Mouse (Mus musculus): ENCODE data around the gene Wnt4. TPM values are rescaled to one million over a fixed set of nuclear protein-coding genes. Genes with fewer than 3 reads are reported as not detected.

Wnt4 gene
- polyA plus RNA-seq, 1 experiment from 2014 or later, result 2.7 TPM

DNA sequence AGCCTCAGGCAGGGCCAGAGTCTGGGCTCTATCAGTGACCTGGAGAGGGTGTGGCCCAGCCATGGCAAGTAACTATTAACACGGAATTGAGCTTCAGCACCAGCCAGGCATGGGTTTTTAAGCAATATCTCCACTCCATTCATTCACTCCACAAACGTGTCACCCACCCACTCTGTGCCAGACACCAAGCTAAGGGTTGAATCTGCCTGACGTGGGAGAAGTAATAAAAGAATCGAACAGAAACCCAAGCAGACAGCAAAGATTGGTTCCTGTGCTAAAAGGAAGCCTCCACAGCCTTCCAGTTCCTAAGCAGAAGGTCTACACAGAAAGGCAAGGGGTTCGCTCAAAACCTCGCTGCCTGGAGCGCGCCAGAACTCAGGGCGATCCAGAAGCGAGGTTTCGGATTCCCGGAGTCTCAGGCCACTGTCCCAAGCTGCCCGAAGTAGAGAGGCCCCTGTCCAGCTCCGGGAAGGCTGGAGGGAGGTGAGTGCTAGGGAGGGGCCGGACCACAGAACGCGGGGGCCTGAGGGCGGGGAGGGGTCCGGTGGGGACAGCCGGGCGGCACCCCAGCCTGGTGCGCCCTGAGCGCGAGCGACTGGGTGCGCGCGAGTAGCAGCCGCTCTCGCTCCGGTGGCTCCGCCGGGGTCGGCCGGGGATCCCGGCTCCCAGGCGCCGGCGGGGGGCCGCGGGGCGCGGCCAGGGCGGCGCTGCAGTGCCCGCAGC is 685 bp upstream of the Wnt4 start:
- Histone ChIP-seq H3K4me3 (ENCODE audit: low read depth, low read length) (peak overlapping the region; percentile 61), H3K27ac (ENCODE audit: low read length) (no peak overlapping the region), H3K9me3 (replicated peaks; ENCODE audit: control insufficient read depth, low read length, poor library complexity, severe bottlenecking) (no peaks in the 10 kb centered on the region), H3K4me2 (ENCODE audit: low read length) (peak overlapping the region; percentile 93), H3K27me3 (ENCODE audit: control insufficient read depth, insufficient read depth, low read depth, low read length) (peaks cover 24% of the 10 kb centered on the region), H3K9ac (ENCODE audit: low read depth, low read length) (peak overlapping the region; percentile 71), H3K36me3 (ENCODE audit: control insufficient read depth, insufficient read depth, low read length) (no peaks in the 10 kb centered on the region), H3K4me1 (ENCODE audit: control insufficient read depth, insufficient read depth, low read length) (peaks cover 22% of the 10 kb centered on the region)
- WGBS, result 2% methylated on average over 30 of the region's 46 CpGs
- no peak for ATAC-seq

DNA sequence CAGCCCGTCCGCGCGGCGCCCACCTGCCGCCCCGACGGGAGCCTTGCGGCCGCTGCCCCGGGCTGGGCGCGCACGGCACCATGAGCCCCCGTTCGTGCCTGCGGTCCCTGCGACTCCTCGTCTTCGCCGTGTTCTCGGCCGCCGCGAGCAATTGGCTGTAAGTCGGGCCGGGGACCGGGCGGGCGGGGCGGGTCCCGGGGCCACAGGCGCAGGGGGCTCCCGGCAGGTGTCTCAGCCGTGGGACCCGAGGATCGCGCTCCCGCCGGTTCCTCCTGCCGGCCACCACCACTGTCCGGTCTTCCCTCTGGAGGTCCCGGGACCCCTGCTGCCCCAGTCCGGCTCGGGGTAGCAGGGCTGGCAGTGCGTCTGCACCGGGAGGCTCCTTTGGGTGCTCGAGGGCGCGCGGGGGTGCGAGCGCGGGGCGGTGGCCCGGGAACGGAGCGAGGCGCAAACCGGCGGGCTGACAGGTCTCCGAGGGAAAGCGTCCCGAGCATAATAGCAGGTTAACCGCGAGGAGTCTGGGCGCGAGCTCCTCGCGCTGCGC is 383 bp downstream of the Wnt4 start:
- Histone ChIP-seq H3K27me3 (ENCODE audit: control insufficient read depth, insufficient read depth, low read depth, low read length) (peaks cover 34% of the 10 kb centered on the region), H3K27ac (ENCODE audit: low read length) (no peak overlapping the region), H3K4me3 (ENCODE audit: low read depth, low read length) (peak overlapping the region; percentile 61), H3K9me3 (replicated peaks; ENCODE audit: control insufficient read depth, low read length, poor library complexity, severe bottlenecking) (no peaks in the 10 kb centered on the region), H3K9ac (ENCODE audit: low read depth, low read length) (peak overlapping the region; percentile 71), H3K36me3 (ENCODE audit: control insufficient read depth, insufficient read depth, low read length) (no peaks in the 10 kb centered on the region), H3K4me2 (ENCODE audit: low read length) (peak overlapping the region; percentile 93), H3K4me1 (ENCODE audit: control insufficient read depth, insufficient read depth, low read length) (peaks cover 23% of the 10 kb centered on the region)
- no peak for ATAC-seq
- under 1% methylated on average over 33 of the region's 71 CpGs for WGBS

DNA sequence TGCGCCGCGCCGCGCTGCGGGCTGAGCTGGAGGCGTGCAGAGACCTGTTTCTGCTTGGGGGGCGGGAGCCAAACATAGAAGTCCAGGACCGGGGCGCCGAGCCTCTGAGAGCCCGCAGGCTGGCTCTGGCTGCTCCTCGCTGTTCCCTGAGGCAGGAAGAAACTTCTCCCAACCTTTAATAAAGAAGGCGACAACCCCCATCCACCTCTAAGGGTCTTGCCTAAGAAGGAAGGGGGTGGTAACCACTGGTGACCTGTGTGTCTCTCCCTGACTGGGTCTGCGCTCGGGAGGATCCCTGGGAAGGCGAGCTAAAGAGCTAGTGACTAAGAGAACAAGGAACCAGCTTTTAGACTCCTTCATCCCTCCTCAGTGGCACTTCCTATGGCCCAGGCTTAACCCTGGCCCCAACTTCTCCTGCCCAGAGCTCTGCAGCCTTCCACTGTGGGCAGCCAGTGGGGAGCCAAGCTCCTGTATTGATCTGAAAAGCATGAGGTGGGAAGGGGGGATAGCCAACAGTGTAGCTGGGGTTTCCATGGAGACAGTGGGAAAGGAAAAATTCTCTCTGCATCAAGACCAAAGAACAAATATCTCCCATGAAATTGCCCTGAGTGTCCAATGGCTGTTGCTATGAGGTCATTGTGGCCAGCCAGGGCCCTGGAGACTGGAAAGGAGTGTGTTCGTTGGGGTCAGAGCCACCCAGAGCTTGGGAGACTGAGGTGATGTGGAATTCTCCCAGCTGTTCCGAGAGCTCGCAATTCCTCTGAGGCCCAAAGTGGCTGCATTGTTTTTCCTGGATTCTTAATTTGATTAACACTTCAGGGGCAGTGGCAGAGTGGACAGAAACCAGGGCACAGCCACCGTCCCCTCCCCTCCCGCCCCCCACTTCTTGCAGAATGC is 1.1 kb downstream of the Wnt4 start:
- Histone ChIP-seq H3K4me3 (ENCODE audit: low read depth, low read length) (peak overlapping the region; percentile 61), H3K4me1 (ENCODE audit: control insufficient read depth, insufficient read depth, low read length) (peaks cover 28% of the 10 kb centered on the region), H3K4me2 (ENCODE audit: low read length) (peak overlapping the region; percentile 93), H3K9ac (ENCODE audit: low read depth, low read length) (peak overlapping the region; percentile 71), H3K36me3 (ENCODE audit: control insufficient read depth, insufficient read depth, low read length) (no peaks in the 10 kb centered on the region), H3K27ac (ENCODE audit: low read length) (no peak overlapping the region), H3K27me3 (ENCODE audit: control insufficient read depth, insufficient read depth, low read depth, low read length) (peaks cover 38% of the 10 kb centered on the region), H3K9me3 (replicated peaks; ENCODE audit: control insufficient read depth, low read length, poor library complexity, severe bottlenecking) (no peaks in the 10 kb centered on the region)
- WGBS, result 2% methylated on average over 21 of the region's 22 CpGs
- peak; percentile 81 for ATAC-seq

DNA sequence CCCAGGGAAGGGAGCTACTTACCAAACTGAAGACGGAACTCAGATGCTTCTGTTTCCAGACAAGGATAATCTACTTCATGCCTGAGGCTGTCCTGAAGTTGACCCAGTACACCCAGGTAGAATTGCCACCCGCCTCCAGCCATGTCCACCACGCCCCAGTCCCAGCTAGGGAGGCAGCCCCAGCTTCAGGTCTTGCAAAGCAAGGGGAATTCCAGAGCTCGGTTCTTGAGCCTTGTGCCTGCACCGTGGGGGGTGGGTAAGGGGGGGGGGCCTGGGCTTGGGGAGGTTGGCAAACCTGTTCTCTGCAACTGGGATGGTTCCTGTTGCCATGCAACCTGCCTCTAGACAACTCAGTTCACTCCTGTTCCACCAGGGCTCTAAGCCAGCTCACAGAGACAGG is 2.1 kb downstream of the Wnt4 start:
- ATAC-seq, result no peak
- peaks cover 28% of the 10 kb centered on the region for H3K4me1 ChIP-seq (ENCODE audit: control insufficient read depth, insufficient read depth, low read length)
- 25% methylated on average over 5 of the region's 5 CpGs for WGBS
- no peak overlapping the region for H3K9ac ChIP-seq (ENCODE audit: low read depth, low read length)
- H3K4me3 ChIP-seq (ENCODE audit: low read depth, low read length), result no peak overlapping the region
- no peaks in the 10 kb centered on the region for H3K9me3 ChIP-seq (replicated peaks; ENCODE audit: control insufficient read depth, low read length, poor library complexity, severe bottlenecking)
- peak overlapping the region; percentile 93; the same call in 1 of the 2 replicates for H3K4me2 ChIP-seq (ENCODE audit: low read length)
- H3K27me3 ChIP-seq (ENCODE audit: control insufficient read depth, insufficient read depth, low read depth, low read length), result peaks cover 44% of the 10 kb centered on the region
- no peaks in the 10 kb centered on the region for H3K36me3 ChIP-seq (ENCODE audit: control insufficient read depth, insufficient read depth, low read length)
- H3K27ac ChIP-seq (ENCODE audit: low read length), result no peak overlapping the region

DNA sequence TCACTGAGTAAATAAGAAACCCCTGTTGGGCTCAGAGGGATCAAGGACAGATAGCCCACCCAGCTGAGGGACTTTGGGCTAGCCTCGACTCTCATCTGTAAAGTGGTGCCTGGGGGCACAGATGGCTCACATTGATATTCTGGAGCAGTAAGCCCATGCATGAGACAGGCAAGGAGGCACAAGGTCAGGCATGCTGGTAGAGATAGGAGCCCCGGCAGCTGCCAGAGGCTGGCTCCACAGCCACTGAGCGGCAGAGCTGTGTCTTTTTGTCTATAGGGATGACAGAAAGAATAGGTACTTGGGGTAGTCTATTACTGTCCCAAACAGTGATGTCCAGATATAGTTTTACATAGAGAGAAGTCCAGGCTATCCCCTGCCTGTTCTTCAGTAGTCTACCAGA is 4.0 kb downstream of the Wnt4 start:
- H3K9ac ChIP-seq (ENCODE audit: low read depth, low read length), result no peak overlapping the region
- peaks cover 36% of the 10 kb centered on the region for H3K27me3 ChIP-seq (ENCODE audit: control insufficient read depth, insufficient read depth, low read depth, low read length)
- H3K27ac ChIP-seq (ENCODE audit: low read length), result no peak overlapping the region
- H3K4me2 ChIP-seq (ENCODE audit: low read length), result no peak overlapping the region
- peaks cover 28% of the 10 kb centered on the region for H3K4me1 ChIP-seq (ENCODE audit: control insufficient read depth, insufficient read depth, low read length)
- H3K9me3 ChIP-seq (replicated peaks; ENCODE audit: control insufficient read depth, low read length, poor library complexity, severe bottlenecking), result no peaks in the 10 kb centered on the region
- 80% methylated on average over 3 of the region's 3 CpGs for WGBS
- no peak for ATAC-seq
- H3K4me3 ChIP-seq (ENCODE audit: low read depth, low read length), result no peak overlapping the region
- H3K36me3 ChIP-seq (ENCODE audit: control insufficient read depth, insufficient read depth, low read length), result no peaks in the 10 kb centered on the region

DNA sequence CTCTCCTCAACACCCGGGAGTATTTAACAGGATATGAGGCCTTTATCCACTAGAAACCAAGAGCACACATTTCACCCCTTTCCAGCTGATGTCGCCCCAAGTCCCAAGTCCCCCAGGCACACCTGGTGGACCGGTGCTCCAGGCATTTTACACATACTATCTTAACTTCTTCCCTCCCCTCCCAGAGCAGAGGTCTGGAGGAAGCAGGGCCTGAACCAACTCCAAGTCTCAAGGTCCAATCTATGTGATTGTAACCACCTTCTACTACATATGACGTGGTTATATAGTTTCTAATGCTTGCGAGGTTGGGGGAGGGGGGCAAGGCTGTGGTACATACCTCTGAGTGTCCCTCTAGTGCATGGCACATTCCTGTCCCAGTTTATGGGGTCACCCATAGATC is 4.8 kb downstream of the Wnt4 start:
- H3K36me3 ChIP-seq (ENCODE audit: control insufficient read depth, insufficient read depth, low read length), result no peaks in the 10 kb centered on the region

DNA sequence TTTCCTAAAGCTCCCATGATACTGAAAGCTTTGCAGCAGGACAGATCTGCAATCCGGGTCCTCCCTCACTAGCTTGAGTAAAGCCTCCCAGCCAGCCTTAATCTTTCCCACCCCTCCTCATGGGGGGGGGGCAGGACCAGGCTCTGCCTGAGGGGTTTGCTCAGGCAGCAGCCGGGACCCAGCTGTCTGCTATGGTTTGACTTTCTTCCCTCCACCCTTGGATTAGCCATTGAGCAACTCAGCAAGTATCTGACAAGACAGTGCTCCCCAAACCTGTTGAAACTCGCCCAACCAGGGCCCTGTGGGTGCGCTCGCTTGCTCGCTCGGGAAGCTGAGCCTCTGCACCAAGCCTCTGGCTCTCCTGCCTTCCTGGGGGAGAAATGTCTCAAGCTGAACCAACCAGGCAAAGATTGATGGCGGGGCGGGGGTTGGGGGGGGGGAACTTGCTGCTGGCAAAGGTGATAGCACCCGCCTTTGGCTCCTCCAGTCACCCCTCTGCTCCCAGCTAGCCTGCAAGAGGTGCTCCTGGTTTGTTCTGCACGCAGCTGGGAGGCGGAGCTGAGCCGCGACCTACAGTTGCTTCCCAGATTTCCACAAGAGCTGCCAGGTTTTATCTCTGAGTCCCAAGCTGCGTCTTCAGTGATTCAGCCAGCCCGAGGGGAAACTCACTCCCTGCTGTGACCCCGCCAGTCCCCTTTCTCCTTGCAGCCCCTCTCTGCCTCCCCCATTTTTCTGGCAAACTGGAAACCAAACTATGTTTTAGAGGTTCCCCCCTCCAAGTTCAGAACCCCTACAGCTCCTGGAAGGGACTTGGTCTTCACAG is 5.5 kb downstream of the Wnt4 start:
- WGBS, result 12% methylated on average over 17 of the region's 17 CpGs
- no peak overlapping the region for H3K4me3 ChIP-seq (ENCODE audit: low read depth, low read length)
- H3K27me3 ChIP-seq (ENCODE audit: control insufficient read depth, insufficient read depth, low read depth, low read length), result peaks cover 35% of the 10 kb centered on the region
- no peaks in the 10 kb centered on the region for H3K9me3 ChIP-seq (replicated peaks; ENCODE audit: control insufficient read depth, low read length, poor library complexity, severe bottlenecking)
- peaks cover 24% of the 10 kb centered on the region for H3K4me1 ChIP-seq (ENCODE audit: control insufficient read depth, insufficient read depth, low read length)
- ATAC-seq, result no peak
- H3K9ac ChIP-seq (ENCODE audit: low read depth, low read length), result no peak overlapping the region
- no peak overlapping the region for H3K27ac ChIP-seq (ENCODE audit: low read length)
- H3K36me3 ChIP-seq (ENCODE audit: control insufficient read depth, insufficient read depth, low read length), result no peaks in the 10 kb centered on the region
- H3K4me2 ChIP-seq (ENCODE audit: low read length), result no peak overlapping the region

More for the DNA sequence above, 4.8 kb downstream of the Wnt4 start:
- no peaks in the 10 kb centered on the region for H3K9me3 ChIP-seq (replicated peaks; ENCODE audit: control insufficient read depth, low read length, poor library complexity, severe bottlenecking)
- peaks cover 26% of the 10 kb centered on the region for H3K4me1 ChIP-seq (ENCODE audit: control insufficient read depth, insufficient read depth, low read length)
- H3K27ac ChIP-seq (ENCODE audit: low read length), result no peak overlapping the region
- H3K4me2 ChIP-seq (ENCODE audit: low read length), result no peak overlapping the region
- no peak for ATAC-seq
- H3K4me3 ChIP-seq (ENCODE audit: low read depth, low read length), result no peak overlapping the region
- 84% methylated on average over 5 of the region's 5 CpGs for WGBS
- no peak overlapping the region for H3K9ac ChIP-seq (ENCODE audit: low read depth, low read length)
- H3K27me3 ChIP-seq (ENCODE audit: control insufficient read depth, insufficient read depth, low read depth, low read length), result peaks cover 35% of the 10 kb centered on the region

DNA sequence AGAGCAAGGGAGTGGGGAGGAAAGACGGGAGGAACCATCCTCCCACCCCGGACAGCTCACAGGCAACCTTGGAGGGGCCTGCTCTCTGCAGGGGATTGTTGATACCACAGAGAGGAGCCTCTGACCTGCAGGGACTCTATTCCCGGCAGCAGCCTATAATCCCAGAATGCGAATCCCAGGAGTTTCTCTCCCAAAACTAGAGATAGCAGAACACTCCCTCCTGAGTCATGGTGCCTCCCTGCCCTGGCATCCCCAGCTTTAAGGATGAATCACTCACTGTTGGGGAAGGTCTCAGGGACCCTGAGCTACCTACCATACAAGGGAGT is 6.1 kb downstream of the Wnt4 start:
- Histone ChIP-seq H3K4me1 (ENCODE audit: control insufficient read depth, insufficient read depth, low read length) (peaks cover 19% of the 10 kb centered on the region), H3K27me3 (ENCODE audit: control insufficient read depth, insufficient read depth, low read depth, low read length) (peaks cover 35% of the 10 kb centered on the region), H3K9me3 (replicated peaks; ENCODE audit: control insufficient read depth, low read length, poor library complexity, severe bottlenecking) (no peaks in the 10 kb centered on the region), H3K27ac (ENCODE audit: low read length) (no peak overlapping the region), H3K9ac (ENCODE audit: low read depth, low read length) (no peak overlapping the region), H3K4me3 (ENCODE audit: low read depth, low read length) (no peak overlapping the region), H3K36me3 (ENCODE audit: control insufficient read depth, insufficient read depth, low read length) (no peaks in the 10 kb centered on the region), H3K4me2 (ENCODE audit: low read length) (no peak overlapping the region)
- no peak for ATAC-seq
- 10% methylated on average over 4 of the region's 4 CpGs for WGBS

Measured in midbrain, embryonic 16.5 days (tissue).